Mouse (Mus musculus): ENCODE data around the gene Mcidas. TPM values are rescaled to one million over a fixed set of nuclear protein-coding genes. Genes with fewer than 3 reads are reported as not detected.
A peak's percentile ranks its signal among the peaks of the same experiment; 100 is the strongest.

Gene Mcidas
- under 1 TPM; 0.45 to 0.63 (median 0.60) TPM for total RNA-seq (2022)

DNA sequence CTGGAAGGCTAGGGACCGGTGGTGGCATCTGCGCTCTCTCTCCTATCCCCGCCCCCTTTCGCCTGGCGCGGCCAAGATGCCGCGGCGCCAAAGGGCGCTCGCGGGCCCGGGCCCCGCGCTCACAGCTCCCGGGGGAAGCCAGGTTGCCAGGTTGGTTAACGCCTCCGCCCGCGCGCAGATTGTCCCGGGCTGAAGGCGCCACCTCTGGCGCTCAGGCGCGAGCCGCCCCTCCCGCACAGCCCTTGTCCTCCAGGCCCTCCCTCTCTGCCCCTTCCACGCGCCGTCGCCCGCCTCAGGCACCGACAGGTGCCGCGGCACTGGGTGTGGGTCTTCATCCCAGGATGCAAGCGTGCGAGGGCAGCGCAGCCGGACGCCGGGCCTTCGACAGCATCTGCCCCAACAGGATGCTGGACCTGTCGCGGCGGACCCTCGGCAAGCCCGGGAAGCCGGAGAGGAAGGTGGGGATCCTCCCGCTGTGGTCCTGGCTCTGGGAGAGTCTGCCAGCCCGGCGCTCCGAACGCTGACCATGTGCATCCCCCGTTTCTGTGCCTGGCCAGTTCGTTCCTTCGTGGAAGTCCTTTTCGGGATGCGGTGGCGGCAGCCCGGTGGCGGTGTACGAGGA is at the start of gene Mcidas:
Gene Mcidas (plus strand): TSS at position 315 of the 622 bp plus-strand sequence.
- DNase-seq (ENCODE audit: low spot score in 2 of 2), result no peak

DNA sequence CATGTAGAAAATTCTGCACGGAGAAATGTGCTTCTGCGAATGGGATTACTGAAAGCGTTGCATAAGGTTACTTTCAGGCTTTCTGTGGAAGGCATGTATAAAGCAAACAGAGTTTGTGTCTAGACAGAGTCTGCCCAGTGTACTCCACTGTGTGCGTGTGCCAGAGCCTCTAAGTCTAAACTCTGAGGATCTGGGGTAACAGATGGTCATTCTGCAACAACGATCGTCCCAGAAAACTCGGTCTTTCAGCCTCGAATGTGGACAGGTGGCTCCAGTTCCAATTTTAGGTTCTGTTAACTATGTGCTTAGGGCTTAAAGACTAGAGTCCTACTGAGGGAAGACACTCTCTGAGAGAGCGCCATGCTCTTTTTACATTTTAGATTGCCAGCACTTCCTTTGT is 48.3 kb upstream of the Mcidas start:
- peak; percentile 26 to 36 for DNase-seq (ENCODE audit: low spot score in 2 of 2)

DNA sequence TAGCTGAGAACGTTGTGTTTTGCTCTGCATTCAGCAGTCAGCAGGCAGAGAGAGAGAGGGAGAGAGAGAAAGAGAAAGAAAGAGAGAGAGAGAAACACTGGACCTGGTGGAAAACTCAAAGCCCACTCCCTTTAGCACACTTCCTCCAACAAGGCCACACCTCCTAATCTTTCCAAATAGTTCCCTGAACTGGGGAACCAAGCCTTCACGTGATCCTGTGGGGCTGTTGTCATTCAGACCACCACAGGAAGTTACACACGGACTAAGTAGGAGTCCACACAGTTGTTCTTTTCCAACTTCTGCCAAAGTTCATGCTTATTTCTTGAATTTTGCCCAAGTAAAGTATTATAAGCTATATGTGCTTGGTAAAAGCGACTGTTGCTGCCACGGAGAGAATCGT is 47.7 kb upstream of the Mcidas start:
- no peak for DNase-seq (ENCODE audit: low spot score in 2 of 2)

DNA sequence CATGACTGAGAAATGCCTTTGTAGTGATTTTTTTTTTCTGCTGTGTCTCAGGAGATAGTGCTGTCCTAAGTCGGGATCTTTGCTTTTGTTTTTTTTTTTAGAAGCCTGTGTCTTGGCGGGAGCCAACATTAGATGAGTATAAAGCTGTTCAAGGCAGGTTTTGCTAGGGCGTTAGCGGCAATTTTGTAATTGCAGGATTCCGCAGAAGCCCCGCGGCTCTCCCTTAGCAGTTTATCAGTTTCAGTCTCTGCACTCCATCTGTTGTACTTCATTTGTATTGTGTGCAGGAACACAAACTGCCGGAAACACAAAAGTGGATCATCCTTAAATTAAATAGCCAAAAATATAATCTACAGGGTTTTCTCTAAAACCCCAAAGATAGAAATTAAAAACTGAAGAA is 39.6 kb upstream of the Mcidas start:
- peak; percentile 26 to 32 for DNase-seq (ENCODE audit: low spot score in 2 of 2)

DNA sequence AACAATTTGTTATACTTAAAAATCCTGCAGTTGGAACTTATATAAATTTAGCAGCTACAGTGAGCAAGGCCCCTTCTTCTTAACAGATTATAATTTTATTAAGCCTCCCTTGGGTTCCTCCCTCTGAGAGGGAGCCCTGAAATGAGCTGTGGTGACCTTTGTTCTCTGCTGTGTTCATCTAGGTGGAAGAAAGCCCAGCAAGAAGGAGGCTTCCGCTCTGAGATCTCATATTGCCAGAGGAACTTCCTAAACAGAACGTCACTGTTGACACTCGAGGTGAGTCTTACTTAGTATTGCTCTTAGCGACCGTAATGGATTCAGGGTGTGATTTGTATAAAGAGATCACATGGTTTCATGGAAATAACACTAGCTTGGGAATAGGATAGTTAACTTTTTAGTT is 30.6 kb upstream of the Mcidas start:
- DNase-seq (ENCODE audit: low spot score in 2 of 2), result no peak

DNA sequence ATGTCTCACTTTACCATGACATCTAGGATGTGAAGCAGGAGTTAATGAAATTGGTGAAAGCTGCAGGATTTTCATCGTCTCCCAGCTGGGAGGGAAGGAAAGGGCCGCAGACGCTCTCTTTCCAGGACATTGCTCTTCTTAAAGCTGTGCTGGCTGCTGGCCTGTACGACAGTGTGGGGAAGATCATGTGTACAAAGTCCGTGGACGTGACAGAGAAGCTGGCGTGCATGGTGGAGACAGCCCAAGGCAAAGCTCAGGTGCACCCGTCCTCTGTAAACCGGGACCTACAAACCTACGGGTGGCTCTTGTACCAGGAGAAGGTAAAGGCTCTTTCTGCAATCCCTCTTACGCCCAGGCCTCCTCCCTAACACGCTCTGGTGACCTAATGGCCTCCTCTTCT is 29.2 kb upstream of the Mcidas start:
- no peak for DNase-seq (ENCODE audit: low spot score in 2 of 2)

DNA sequence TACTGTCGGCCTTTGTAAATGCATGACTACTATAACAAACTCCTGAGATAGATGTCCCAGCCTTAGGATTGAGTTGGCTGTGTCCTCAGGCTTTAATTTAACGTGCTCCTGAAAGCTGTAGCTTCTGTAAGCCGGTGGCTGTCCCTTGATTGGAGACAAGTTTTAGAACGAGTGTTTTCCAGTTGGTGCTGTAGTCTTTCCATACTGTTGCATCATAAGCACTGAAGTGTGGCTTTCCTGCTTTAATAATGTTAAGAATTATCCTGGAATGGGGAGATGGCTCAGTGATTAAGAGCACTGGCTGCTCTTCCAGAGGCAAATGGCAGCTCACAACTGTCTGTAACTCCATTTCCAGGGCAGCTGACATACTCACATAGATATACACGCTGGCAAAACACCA is 26.4 kb upstream of the Mcidas start:
- no peak for DNase-seq (ENCODE audit: low spot score in 2 of 2)

DNA sequence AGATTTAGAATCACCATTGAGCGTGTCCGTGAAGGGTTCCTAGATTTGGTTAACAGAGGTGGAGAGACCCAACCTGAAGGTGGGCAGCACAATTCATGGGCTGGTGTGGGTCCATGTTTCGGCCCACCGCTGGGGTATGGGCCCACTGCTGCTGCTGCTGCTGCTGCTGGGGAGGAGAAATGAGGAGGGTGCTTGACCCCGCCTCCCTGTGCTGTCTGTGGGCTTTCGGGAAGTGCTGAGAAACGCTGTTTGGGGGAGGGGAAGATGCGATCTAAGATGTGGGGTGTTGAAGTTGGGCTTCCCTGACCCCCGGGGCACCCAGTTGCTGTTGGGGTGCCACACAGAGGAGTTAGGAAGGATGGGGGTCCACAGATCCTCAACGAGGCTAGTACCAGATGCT is 16.9 kb upstream of the Mcidas start:
- no peak for DNase-seq (ENCODE audit: low spot score in 2 of 2)

DNA sequence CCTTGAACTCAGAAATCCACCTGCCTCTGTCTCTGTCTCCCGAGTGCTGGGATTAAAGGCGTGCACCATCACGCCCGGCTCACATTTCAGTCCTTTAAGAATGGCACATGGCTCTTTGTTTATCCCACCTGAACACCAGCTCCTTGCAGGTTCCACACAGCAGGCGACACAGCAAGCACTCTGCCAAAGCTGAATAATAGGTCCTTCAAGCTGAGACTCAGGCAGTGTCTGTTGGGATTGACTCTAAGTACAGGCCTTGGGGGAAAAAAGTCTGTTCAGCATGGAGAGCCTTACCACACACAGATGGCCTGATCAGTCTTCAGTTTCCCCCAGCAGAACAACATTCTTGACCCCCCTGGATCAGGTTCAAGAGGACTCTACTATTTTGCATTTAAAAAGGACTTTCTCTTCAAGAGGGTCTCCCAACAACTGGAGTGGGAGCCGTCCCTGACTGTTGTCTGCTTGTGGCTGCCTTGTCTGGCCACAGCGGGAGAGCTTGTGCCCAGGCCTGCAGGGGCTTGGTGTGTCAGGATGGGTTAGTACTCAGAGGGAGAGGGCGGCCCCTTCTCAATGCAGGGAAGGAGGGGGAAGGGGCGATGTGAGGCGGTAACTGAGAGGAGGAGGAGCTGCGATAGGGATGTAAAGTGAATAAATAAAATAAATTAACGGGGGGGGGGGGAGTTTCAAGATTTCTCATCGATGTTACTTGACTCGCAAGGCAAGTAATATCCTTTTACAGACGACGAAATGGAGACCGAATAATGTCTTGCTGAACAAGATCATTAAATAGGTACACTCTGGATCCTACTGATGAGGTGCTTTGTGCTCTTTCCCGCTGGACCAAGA is 7.8 kb upstream of the Mcidas start:
- no peak for DNase-seq (ENCODE audit: low spot score in 2 of 2)

DNA sequence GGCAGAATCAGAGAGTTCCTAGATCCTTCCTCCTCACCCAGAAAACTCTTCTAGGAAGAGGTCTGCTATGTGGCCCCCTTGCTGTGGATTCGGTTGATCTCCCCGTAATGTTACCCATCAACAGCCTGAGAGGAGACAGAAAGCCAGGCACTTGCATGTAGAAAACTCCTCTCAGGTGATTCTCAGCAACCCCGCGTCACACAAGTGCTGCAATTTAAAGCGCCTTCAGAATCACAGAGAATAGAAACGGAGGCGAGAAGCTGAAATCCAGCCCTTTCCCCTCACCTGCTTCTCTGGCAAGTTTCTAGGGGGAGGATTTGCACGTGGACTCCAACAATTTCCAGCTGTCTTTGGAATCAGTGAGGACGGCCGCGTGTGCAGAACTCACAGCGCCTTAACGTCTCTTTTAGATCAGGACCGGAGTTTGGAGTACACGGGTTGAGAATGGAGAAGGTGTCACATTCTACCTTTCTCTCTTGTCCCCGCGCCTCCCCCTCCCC is 7.1 kb upstream of the Mcidas start:
- no peak for DNase-seq (ENCODE audit: low spot score in 2 of 2)

DNA sequence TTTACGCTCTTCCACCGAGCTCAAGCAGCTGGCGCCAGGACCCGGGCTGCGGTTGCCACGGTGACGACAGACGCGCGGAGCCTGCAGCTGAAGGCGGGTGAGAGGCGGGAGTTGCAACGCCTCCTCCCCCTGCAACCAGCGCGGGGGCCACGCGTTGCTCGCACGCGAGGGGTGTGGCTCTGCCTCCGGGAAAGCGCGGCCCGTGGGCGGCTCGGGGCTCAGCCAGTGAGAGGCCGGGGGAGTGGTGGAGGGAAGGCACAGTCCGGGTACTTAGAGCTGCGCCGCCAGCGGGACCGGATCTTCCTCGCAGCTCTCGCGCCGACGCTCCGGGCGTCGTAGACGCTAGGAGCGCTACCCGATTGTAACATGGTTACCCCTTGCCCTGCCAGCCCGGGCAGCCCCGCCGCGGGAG is 6.1 kb upstream of the Mcidas start, which contains the start of gene Ccno:
Gene Ccno (plus strand): TSS at position 271 of the 412 bp plus-strand sequence.
- peak; percentile 91 to 93 for DNase-seq (ENCODE audit: low spot score in 2 of 2)

DNA sequence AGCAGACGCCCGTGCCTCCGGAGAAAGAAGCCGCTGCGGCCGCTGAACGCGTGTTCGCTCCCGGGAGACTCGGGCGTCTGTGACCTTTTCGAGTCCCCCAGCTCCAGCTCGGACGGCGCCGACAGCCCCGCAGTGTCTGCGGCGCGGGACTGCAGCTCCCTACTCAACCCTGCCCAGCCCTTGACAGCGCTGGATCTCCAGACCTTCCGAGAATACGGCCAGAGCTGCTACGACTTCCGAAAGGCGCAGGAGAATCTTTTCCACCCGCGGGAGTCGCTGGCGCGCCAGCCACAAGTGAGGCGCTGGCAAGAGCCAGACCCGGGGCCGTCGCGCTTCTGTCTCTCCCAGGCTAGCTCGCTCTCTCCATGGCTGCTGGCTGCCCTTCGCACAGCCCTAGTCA is 5.7 kb upstream of the Mcidas start:
- DNase-seq (ENCODE audit: low spot score in 2 of 2), result no peak

DNA sequence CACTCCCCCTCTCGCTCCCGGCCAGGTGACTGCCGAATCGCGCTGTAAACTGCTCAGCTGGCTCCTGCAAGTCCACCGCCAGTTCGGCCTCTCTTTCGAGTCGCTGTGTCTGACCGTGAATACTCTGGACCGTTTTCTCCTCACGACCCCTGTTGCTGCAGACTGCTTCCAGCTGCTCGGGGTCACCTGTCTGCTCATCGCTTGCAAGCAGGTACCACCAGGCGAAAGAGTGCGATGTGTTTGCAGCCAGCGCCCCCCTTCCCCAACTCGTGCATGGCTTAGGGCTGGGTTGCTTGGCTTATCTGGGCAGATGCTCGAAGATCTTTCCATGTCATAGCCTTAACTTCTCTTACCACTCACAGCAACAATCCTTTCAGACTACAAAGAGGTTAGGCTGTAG is 4.8 kb upstream of the Mcidas start:
- no peak for DNase-seq (ENCODE audit: low spot score in 2 of 2)

DNA sequence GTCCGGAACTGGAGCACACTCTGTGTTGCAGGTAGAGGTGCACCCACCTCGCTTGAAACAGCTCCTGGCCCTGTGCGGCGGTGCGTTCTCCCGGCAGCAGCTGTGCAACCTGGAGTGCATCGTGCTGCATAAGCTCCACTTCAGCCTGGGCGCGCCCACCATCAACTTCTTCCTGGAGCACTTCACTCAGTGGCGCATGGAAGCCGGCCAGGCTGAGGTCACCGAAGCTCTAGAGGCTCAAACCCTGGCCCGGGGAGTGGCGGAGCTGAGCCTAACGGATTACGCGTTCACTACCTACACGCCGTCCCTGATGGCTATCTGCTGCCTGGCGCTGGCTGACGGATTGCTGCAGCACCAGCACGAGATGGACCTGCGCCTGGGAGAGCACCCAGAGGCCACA is 4.1 kb upstream of the Mcidas start:
- DNase-seq (ENCODE audit: low spot score in 2 of 2), result no peak

DNA sequence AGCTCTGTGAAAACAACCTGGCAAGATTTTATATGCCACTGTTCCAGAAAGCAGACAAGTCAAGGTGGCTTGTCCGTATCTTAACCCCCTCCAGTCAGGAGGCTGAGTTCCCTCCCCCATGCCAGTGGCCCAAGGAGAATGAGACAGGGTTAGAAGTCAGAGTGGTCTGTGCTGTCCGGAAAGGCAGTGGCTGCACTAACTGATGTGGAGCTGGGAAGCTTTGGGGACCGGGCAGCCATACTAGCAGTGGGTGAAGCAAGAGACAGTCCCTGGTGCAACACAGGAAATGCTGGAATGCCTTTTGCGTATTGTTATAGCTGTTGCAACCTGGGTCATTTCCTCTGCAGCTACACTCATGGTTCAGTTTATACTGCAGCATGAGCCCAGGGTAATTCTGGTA is 3.3 kb upstream of the Mcidas start:
- DNase-seq (ENCODE audit: low spot score in 2 of 2), result no peak

DNA sequence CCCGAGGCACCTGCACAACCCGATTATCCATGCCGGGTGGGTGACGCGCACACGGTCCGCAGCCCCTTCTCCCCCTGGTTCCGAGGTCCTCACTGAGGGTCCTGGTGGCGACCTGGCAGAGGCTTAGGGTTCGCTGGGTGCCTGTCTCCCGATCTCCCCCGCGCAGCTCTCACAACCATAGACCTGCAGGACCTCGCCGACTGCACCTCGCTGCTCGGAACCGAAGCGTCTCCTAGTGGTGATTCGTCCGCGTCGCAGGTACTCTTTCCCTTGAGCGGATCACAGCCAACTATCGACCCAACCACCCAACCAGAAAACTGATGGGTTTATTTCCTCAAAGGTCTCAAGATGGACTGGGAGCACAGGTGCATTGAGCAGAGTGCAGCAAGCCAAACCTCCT is 546 bp downstream of the Mcidas start:
- DNase-seq (ENCODE audit: low spot score in 2 of 2), result peak; percentile 25 to 51

DNA sequence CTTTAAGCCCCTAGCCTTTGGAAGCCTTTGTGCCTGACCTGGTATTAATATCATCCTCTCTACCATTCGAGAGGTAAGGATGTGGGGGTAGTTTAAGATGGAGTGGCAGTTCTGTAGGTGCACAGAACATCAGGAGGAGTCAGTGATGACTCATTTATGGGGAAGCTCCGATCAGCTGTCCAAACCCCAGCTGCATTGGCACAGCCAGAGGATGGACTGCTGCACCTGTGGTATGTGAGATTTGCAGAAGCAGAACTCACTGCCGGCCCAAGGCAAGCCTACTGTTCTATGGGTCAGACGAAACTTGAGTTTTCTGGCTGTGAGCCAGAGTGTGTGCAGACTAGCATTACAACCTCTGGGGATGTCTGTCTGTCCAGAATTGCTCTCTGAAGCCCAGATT is 2.8 kb downstream of the Mcidas start:
- no peak for DNase-seq (ENCODE audit: low spot score in 2 of 2)

DNA sequence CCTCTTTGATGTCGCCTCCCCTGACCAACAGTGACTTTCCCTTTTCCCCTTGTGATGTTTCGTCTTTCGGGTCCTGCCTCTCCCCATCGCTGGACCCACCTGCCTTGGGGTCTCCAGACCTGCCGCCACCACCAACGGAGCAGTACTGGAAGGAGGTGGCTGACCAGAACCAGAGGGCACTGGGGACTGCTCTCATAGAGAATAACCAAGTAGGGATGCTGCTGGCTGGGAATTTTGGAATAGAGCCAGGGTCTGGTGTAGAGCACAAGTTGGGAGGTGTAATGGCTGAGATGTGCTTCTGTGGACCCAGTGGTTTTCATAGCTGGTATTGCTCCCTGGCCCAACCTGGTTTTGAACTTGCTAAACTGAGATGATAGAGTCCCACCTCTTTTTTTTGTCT is 3.7 kb downstream of the Mcidas start:
- DNase-seq (ENCODE audit: low spot score in 2 of 2), result no peak

DNA sequence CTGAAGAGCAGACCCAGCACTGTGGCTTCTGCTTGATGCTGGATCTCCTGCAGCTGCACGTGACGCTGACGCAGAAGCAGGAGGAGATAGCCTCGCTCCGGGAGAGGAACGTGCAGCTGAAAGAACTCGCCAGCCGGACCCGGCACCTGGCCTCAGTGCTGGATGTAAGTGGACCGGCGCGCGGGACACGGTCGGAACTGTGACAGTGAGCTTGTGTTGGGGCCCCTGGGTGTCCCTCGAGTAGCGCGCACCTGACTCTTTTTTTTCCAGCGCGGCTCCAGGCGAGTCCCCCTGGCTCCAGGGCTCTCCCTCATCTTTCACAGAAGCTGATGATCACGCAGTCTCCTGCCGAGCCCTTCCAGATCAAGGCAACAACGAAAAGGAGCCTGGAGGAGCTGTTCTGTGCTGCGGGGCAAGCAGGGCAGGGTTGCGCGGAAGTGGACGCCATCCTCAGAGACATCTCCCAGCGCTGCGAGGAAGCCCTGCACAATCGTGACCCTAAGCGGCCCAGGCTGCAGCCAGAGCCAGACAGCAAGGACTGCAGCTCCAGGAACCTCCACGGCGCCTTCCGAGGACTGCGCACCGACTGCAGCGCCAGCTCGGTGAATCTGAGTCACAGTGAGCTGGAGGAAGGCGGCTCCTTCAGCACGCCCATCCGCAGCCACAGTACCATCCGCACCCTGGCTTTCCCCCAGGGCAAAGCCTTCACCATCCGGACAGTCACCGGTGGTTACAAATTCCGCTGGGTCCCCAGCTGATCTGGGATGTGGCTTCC is 5.0 kb downstream of the Mcidas start:
- peak in 1 of 2 experiments; percentile 38 for DNase-seq (ENCODE audit: low spot score in 2 of 2)

DNA sequence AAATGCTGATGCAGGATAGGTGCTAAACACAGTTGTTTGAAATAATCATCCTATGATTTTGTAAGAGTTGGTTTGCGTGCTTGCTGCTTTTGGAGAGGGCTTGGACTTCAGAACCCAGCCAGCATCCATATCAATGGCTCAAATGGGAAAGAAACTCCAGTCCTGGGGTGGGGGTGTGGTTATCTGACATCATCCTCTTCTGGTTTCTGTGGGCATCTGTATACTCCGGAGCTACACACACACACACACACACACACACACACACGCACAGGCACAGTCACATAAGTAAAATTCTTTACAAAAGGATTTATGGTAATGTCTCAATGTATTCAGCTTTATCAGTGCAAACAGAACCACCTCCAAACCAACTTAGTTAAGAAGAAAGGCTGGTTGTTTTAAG is 6.4 kb downstream of the Mcidas start:
- DNase-seq (ENCODE audit: low spot score in 2 of 2), result no peak

DNA sequence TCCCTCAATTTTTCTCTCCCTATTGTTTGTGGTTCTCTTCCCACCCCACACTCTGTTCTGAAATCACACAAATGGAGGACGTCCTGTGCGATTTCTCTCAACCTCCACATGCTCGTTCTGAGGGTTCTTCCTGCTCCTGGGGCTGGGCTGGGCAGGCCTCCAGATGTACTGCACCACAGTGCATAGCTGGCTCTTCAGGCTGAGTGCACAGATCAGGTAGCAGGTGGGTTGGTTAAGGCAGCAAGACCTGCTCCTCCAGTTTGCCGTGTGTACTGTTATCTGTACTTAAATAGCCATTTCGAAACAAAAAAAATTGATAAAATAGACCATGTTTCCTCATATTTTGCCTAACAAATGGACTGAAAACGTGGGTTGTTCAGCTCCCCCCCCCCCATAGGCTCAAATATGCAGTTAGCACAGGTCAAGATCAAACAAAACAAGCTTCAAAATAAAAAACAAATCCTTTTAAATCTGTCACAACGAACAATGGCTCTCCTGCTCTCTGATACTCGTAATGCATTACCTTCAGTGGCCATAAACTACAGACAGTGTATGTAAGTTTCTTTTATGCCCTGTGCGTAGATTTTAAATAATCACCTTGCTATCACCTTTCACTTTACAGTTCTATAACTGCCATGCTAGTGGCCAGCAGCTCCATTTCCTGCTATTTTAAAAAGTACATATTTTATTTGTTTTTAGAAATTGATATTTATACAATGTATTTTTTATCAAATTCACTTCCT is 7.1 kb downstream of the Mcidas start:
- no peak for DNase-seq (ENCODE audit: low spot score in 2 of 2)

All from layer of hippocampus, adult 8-10 months (tissue).